Mouse (Mus musculus) forebrain, embryonic 10.5 days (tissue): ENCODE measurements around the gene Hap1. TPM values are rescaled to one million over a fixed set of nuclear protein-coding genes. Genes with fewer than 3 reads are reported as not detected.

Experiments used
- DNase-seq: peaks from one replicate; pipeline ENCODE4 v3.0.0-alpha.2; 2017; ENCODE audit warnings: low spot score; ENCODE audit errors: extremely low spot score
- H3K27ac ChIP-seq: fragments of 300-500 bp; sonication (generic); 2 replicates; pipeline ENCODE4 v1.5.1; 2016; ENCODE audit warnings: mild to moderate bottlenecking
- H3K27me3 ChIP-seq: fragments of 300-500 bp; sonication (generic); 2 replicates; pipeline ENCODE4 v1.6.1; 2016; ENCODE audit warnings: mild to moderate bottlenecking; ENCODE audit not compliant: poor library complexity, severe bottlenecking
- H3K36me3 ChIP-seq: fragments of 300-500 bp; sonication (generic); replicated peaks from 2 replicates; pipeline ENCODE4 v1.6.1; 2016; ENCODE audit warnings: mild to moderate bottlenecking, moderate library complexity
- H3K4me1 ChIP-seq: fragments of 300-500 bp; sonication (generic); 2 replicates; pipeline ENCODE4 v1.6.1; 2016
- H3K4me3 ChIP-seq: fragments of 300-500 bp; sonication (generic); 2 replicates; pipeline ENCODE4 v1.5.1; 2016; ENCODE audit warnings: mild to moderate bottlenecking, moderate library complexity
- H3K9me3 ChIP-seq: fragments of 300-500 bp; sonication (generic); 2 replicates; pipeline ENCODE4 v1.6.1; 2016; ENCODE audit warnings: mild to moderate bottlenecking, moderate library complexity
- WGBS: fragments of 180-500 bp; shearing (Covaris S2); methylation state at CpG from one replicate; pipeline ENCODE4 v1.1.7; 2016; 5-methylcytosine and 5-hydroxymethylcytosine counted together
- polyA plus RNA-seq: library from polyadenylated mRNA; unstranded; fragments of >200 nt; fragmentation: Nextera tagmentation; extraction: Ambion mirVana; gene quantifications from 2 replicates; pipeline ENCODE4 v1.2.1, GENCODE M21; 2016

Hap1 gene
- 46.7 and 47.5 TPM in 2 replicates for polyA plus RNA-seq

DNA sequence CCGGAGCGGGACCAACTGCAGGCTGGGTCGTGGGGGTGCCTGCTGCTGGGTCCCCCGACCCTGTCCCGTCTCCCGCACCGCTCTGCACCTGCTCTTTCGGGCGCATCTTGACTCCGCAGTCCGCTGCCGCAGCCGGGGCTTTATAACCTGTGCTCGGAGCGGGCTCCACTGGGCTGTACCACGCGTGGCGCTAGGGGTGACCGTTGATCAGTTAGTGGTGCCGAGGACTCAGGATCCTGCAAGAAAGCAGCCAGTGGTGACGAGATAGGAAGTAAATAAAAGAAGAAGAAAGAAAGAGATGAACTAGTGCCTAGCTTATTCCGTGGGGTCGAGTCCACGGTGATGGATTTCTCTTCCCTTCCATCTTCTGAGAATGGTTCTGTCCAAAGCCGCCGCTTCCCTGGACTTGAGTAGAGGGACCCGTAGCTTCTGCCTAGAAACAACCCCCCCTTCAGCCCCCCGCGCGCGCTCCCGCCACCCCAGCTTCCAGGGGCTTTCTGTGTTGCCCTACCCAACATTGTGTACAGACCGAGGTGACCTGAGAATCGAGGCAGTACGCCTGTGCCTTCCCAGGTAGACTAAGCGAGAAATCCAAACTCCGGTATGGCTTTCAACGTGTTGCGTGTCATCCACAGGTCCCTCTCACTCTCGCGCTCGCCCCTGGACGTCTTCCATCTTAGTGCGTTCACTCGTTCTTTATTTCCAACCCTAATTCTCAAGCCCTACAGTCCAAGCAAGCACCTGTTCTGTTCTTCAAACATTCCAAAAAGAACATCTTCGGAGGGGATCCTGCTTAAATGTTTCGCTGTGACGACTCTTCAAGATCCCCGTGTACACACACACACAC is at the start of gene Hap1:
Gene Hap1, minus strand, starts transcription at position 157 of the 847 bp plus-strand sequence.
- H3K36me3 ChIP-seq: peaks cover 32% of the 10 kb centered on the region
- DNase-seq: peak; percentile 83
- WGBS: 1% methylated on average over 49 of the region's 49 CpGs
- H3K4me3 ChIP-seq: peak within 1 kb of the TSS; percentile 75
- H3K27ac ChIP-seq: peak within 1 kb of the TSS; percentile 93
- peaks cover 83% of the 10 kb centered on the region for H3K27me3 ChIP-seq
- no peaks in the 10 kb centered on the region for H3K9me3 ChIP-seq
- peaks cover 30% of the 10 kb centered on the region for H3K4me1 ChIP-seq

DNA sequence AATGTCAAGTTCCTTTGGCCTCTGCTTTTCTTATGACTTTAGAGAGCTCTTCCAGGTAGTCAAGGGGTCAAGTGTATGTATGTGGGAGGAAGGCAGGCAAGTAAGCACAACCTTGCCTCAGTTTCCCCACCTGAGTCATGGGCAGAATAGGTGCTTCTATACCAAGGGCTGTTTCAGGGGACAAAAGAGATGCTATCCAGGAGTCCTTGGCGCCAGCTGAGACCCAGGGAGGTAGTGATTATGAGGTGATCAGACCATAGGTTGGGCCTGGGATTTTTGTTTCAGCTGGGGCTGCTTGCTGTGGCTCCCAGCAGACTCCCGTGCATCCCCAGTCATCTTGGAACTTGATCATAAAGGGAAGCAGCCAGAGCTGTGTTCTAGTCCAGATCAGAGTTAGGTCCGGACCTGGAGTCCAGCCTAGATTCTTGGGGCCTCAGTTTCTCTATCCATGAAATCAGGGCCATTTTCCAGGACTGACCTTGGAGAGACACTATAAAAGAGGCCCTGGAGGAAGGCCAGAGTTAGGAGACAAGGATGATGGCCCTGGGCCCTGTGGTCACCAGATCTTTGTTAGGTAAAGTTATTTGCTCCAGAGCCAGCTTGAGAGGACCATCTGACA is 48.6 kb upstream of the Hap1 start:
- H3K36me3 ChIP-seq: peaks cover 16% of the 10 kb centered on the region
- H3K27ac ChIP-seq: no peak overlapping the region
- 88% methylated on average over 3 of the region's 3 CpGs for WGBS
- no peak overlapping the region for H3K4me3 ChIP-seq
- DNase-seq: no peak
- peaks cover 5% of the 10 kb centered on the region; the same call in 1 of the 2 replicates for H3K27me3 ChIP-seq
- H3K4me1 ChIP-seq: peaks cover 20% of the 10 kb centered on the region
- no peaks in the 10 kb centered on the region for H3K9me3 ChIP-seq

DNA sequence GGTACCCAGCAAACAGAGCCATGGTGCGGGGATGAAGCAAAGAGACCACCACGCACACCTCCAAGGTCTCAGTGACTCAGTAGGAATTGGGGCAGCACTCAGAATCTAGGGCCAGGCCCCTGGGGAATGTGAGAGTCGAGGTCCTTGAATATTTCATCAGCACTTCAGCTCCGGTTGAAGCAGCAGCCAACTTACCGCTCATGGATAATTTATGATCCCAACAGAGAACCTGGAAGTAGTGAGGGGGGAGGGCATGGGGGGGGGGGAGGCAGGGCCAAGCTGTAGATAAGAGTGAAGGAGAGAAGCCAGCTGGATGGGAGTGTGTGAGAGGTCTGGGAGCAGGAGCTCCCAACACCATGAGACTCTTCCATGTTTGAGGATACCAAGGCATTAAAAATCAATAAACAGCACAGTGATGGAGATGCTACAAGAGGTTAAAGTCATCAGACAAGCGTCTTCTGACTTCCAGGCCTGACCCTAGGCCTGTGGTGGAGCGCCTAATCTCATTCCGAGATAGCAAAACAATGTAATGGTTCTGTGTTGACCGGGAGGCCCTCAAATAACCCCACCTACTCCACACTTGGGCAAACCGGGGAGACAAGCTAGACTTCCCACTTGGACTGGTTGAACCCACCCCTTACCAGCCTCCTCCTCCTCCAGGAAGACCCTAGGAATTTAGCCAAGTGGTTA is 47.7 kb upstream of the Hap1 start:
- DNase-seq: no peak
- peaks cover 5% of the 10 kb centered on the region; the same call in 1 of the 2 replicates for H3K27me3 ChIP-seq
- peaks cover 6% of the 10 kb centered on the region; the same call in 1 of the 2 replicates for H3K36me3 ChIP-seq
- no peak overlapping the region for H3K4me3 ChIP-seq
- no peaks in the 10 kb centered on the region for H3K9me3 ChIP-seq
- no peak overlapping the region for H3K27ac ChIP-seq
- peaks cover 23% of the 10 kb centered on the region for H3K4me1 ChIP-seq
- 92% methylated on average over 10 of the region's 10 CpGs for WGBS

DNA sequence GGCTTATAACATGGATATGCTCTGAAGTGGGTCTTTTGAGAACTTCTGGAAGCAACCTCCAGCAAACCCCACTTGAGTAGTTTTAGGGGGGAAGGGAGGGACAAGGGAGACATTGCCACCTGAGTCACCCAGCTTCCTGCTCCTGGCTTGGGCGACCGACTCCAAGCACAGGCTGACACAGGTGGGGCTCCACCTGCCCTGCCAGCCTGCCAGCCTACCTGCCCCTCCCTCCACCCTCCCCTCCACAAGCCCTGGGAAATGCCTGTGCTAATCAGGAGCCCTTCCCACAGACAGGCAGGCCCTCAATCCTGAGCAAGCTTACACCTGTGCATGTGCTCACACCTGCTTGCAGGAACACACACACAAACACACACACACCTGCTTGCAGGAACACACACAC is 46.8 kb upstream of the Hap1 start:
- H3K4me3 ChIP-seq: no peak overlapping the region
- H3K36me3 ChIP-seq: no peaks in the 10 kb centered on the region
- no peaks in the 10 kb centered on the region for H3K9me3 ChIP-seq
- peaks cover 5% of the 10 kb centered on the region; the same call in 1 of the 2 replicates for H3K27me3 ChIP-seq
- no peak for DNase-seq
- WGBS: 77% methylated on average over 2 of the region's 2 CpGs
- no peak overlapping the region for H3K27ac ChIP-seq
- peaks cover 22% of the 10 kb centered on the region for H3K4me1 ChIP-seq

DNA sequence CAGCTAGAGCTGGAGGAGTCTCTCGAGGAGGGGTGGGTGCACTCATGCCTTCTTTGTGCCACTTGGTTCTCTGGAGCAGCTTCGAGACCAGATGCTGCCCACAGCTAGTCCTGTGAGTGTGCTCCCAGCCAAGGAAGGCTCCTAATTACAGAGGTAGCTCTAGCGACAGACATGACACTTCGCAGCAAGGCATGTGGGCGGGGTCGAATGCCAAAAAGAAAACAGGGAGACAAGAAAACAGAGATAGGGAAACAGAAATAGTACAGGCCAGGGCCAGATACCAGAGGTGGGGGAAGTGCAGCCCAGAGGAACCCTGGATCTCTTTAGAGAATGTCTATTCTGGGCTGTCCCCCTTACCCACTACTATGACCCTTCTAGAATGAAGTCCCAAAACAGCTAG is 46.3 kb upstream of the Hap1 start:
- no peaks in the 10 kb centered on the region for H3K36me3 ChIP-seq
- no peak overlapping the region for H3K27ac ChIP-seq
- H3K9me3 ChIP-seq: no peaks in the 10 kb centered on the region
- H3K27me3 ChIP-seq: peaks cover 8% of the 10 kb centered on the region
- no peak for DNase-seq
- H3K4me1 ChIP-seq: peaks cover 26% of the 10 kb centered on the region
- H3K4me3 ChIP-seq: no peak overlapping the region
- 52% methylated on average over 6 of the region's 6 CpGs for WGBS

DNA sequence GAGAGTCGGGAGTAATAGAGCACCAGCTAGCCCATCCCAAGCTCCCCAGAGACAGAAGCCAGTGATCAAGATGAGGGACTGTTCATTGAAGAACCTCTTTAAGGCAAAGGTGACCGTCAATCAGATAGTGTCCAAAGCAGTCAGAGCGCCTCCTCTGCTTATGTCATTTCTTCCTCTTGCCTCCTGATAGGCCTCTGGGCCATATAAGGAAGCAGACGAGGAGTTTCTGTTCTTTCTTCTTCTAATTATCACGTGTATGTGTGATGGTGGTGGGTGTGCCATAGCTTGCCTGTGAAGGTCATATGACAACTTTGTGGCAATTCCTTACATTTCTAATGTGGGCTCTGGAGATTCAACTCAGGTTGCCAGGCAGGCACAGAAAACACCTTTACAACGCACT is 44.9 kb upstream of the Hap1 start:
- WGBS: 86% methylated on average over 6 of the region's 6 CpGs
- H3K27me3 ChIP-seq: peaks cover 21% of the 10 kb centered on the region
- no peak for DNase-seq
- H3K27ac ChIP-seq: no peak overlapping the region
- no peaks in the 10 kb centered on the region for H3K36me3 ChIP-seq
- no peaks in the 10 kb centered on the region for H3K9me3 ChIP-seq
- H3K4me1 ChIP-seq: peaks cover 40% of the 10 kb centered on the region
- no peak overlapping the region for H3K4me3 ChIP-seq

DNA sequence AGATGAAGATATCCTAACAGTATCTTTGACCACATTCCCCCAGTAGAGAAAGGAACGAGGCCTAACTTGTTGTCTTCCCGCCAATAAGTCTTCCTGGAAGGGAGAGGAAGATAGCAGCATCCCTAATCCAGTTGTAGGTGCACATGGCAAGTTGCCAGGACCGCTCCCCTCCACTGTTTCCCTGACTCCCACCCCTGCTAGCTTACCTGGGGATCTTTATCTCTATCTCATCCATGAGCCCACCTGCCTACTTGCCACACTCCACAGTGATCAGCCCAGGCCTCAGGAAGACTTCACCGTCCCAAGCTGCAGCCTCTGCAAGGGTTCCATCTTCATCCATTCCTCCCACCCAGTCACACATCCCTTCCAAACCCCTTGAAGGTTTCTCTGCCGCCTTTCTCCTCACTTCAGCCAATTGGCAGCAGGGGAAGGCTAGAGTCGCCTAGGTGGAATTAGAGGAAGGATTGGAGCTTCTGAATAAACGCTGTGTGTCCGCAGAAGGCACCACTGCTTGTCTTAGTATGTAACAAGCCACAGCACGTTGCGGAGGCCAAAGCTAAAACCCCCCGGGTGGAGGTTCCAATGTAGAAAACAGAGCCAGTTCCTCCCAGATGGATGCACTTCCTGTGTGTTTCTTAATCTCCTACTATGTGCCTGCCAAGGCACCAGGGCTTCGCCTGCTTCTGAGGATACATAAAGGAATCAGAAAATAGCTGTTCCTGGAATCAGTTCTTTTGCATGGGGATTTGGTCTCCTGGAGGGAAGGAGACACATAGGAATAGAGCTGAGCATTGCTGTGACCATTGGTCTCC is 44.0 kb upstream of the Hap1 start:
- DNase-seq: no peak
- Histone ChIP-seq H3K4me3 (no peak overlapping the region), H3K27me3 (peaks cover 31% of the 10 kb centered on the region), H3K36me3 (no peaks in the 10 kb centered on the region), H3K4me1 (peaks cover 49% of the 10 kb centered on the region), H3K9me3 (no peaks in the 10 kb centered on the region), H3K27ac (no peak overlapping the region)
- 77% methylated on average over 12 of the region's 12 CpGs for WGBS

DNA sequence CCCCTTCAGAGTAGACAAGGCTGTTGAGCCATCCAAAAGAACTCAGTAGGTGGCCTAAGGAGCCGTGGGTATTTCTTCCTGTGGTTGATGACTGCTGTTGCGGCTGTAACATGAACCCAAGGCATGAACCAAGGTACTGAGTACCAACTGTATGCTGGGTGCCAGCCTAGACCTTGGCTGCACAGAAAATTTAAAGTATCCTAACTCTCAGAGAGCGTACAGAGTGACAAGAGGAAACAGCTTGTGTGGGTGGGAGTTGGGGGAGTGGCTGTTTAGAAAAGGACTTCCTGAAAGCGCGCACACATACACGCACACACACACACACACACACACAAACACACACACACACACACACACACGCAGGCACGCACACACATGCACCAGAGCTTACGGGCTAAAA is 43.4 kb upstream of the Hap1 start:
- Histone ChIP-seq H3K4me1 (peaks cover 51% of the 10 kb centered on the region), H3K4me3 (no peak overlapping the region)
- 85% methylated on average over 9 of the region's 9 CpGs for WGBS

DNA sequence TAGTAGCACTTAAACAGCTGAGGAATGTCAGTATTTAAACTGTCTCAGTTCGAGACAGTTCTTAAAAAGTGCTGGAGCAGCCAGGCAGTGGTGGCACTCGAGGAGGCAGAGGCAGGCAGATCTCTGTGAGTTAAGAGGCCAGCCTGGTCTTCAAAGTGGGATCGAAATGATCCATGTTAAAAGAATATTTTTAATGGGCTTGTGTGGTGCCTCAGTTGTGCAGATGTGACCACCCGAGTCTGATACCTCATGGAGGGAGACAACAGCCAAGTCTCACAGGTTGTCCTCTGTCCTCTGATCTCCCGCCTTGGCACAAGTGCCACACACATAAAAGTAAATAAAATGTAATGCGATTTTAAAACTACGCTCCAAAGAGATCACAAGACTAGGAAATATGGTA is 42.6 kb upstream of the Hap1 start:
- H3K4me1 ChIP-seq: peaks cover 51% of the 10 kb centered on the region
- WGBS: 94% methylated on average over 7 of the region's 7 CpGs

More for the DNA sequence above, 43.4 kb upstream of the Hap1 start:
- Histone ChIP-seq H3K36me3 (no peaks in the 10 kb centered on the region), H3K27me3 (peaks cover 37% of the 10 kb centered on the region), H3K27ac (no peak overlapping the region), H3K9me3 (no peaks in the 10 kb centered on the region)
- DNase-seq: no peak

DNA sequence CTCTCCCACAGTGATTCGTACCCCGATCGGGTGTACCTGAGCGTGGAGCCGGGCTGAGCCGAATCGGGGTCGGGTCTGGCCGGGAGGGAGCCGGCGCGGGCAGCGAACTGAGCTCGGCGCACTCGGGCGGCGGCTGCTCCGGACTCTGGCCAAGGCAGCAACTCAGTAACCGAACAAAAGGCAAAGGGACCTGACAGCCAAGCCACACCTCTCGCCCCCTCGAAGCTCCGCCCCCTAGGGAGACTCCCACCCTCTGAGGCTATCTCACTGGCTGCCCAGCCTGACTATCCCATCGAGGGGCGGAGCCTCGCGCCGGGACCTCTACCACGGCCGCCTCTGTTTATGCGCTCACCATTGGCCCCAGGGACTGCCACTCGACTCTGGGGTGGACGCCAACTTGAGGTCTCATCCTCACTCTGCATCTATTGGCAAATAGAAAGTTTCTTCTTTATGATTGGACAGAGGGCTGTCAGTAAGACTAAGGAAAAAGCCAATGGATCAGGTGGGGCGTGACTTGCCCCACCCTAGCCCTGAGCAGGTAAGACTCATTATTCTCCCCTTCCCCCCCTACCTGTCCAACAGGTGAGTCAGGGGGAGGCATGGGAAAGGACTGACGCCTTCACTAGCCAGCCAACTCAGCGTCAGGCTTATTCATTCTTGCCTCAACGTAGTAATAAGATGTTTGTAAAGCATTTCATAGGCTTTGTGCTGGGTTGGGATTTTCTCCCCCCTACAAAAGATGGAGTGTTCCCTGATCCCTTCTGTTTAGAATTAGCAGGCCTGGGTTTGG is 41.9 kb upstream of the Hap1 start, which contains the start of gene Jup:
Gene Jup, minus strand, starts transcription at position 164 of the 790 bp plus-strand sequence.
- WGBS: under 1% methylated on average over 37 of the region's 37 CpGs
- Histone ChIP-seq H3K27me3 (peaks cover 52% of the 10 kb centered on the region), H3K4me1 (peaks cover 49% of the 10 kb centered on the region)

More for the DNA sequence above, 42.6 kb upstream of the Hap1 start:
- Histone ChIP-seq H3K27me3 (peaks cover 45% of the 10 kb centered on the region), H3K9me3 (no peaks in the 10 kb centered on the region), H3K4me3 (no peak overlapping the region), H3K27ac (no peak overlapping the region), H3K36me3 (no peaks in the 10 kb centered on the region; the same call in 1 of the 2 replicates)
- no peak for DNase-seq

DNA sequence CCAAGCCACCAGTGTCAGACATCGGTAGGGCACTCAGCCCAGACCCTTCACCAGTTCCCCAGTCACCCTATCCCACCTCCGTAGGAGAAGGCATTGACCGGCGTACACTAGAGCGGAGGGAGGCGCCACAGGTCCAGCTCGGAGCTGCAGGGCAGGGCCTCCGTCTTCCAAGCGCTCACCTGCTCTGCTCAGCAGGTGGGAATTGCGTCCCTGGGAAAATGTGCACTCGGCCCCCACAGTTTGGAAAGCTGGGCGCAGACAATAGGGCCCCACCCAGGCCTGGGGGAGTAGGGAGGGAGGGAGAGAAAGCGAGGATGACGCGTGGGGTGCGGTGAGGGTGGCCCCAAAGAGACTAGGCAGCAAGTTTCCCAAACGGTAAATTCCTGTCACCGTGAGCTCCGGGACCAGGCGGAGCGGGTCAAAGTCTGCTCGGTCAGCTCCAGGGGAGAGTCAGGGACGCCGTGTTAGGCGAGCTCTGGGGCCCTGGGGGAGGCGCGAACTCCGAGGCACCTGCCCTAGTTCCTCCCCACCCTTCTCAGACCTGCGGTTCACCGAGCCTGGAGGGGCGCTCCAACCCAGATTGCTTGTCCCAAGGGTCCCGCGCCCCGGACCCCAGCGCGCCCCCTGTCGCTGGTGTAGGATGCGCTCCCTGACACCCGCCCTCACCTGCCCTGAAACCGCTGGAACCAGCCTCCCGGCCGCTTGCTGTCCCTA is 41.1 kb upstream of the Hap1 start:
- WGBS: 3% methylated on average over 42 of the region's 42 CpGs
- peak overlapping the region; percentile 85 for H3K27ac ChIP-seq
- H3K27me3 ChIP-seq: peaks cover 56% of the 10 kb centered on the region
- peak overlapping the region; percentile 66 for H3K4me3 ChIP-seq
- no peaks in the 10 kb centered on the region for H3K9me3 ChIP-seq
- peaks cover 44% of the 10 kb centered on the region for H3K4me1 ChIP-seq
- DNase-seq: peak; percentile 27
- H3K36me3 ChIP-seq: no peaks in the 10 kb centered on the region; the same call in 1 of the 2 replicates

More for the DNA sequence above, 41.9 kb upstream of the Hap1 start, which contains the start of gene Jup:
- no peaks in the 10 kb centered on the region; the same call in 1 of the 2 replicates for H3K36me3 ChIP-seq
- H3K27ac ChIP-seq: peak within 1 kb of the TSS; percentile 85
- peak within 1 kb of the TSS; percentile 66 for H3K4me3 ChIP-seq
- DNase-seq: peak; percentile 96
- H3K9me3 ChIP-seq: no peaks in the 10 kb centered on the region
